Mouse (Mus musculus) bone marrow, adult 2 months (tissue): Measurements from ENCODE around the gene Togaram1. TPM values are rescaled to one million over a fixed set of nuclear protein-coding genes. Genes with fewer than 3 reads are reported as not detected.

Experiments
- H3K27ac ChIP-seq: fragments of 200-500 bp; 2 replicates; pipeline ENCODE4 v1.5.1; 2012; ENCODE audit warnings: low read depth, mild to moderate bottlenecking, control low read depth, inconsistent platforms, low read length; ENCODE audit not compliant: control insufficient read depth, poor library complexity, insufficient read depth
- H3K4me1 ChIP-seq: fragments of 200-500 bp; 2 replicates; pipeline ENCODE4 v1.6.1; 2011; ENCODE audit warnings: low read length; ENCODE audit not compliant: control insufficient read depth, insufficient read depth
- H3K4me3 ChIP-seq: fragments of 200-500 bp; replicated peaks from 2 replicates; pipeline ENCODE3; 2011; ENCODE audit warnings: mild to moderate bottlenecking, low read depth, low read length, control low read depth; ENCODE audit not compliant: control insufficient read depth
- CTCF ChIP-seq: fragments of 200-500 bp; IDR thresholded peaks from 2 replicates; pipeline ENCODE4 v1.5.1; 2011; ENCODE audit warnings: low read length, control low read depth; ENCODE audit not compliant: control insufficient read depth, insufficient read depth
- POLR2A ChIP-seq: fragments of 200-500 bp; IDR thresholded peaks from 2 replicates; pipeline ENCODE4 v1.6.1; 2011; ENCODE audit warnings: low read depth, mild to moderate bottlenecking, control low read depth, low read length, borderline replicate concordance; ENCODE audit not compliant: control insufficient read depth
- WGBS: fragments of 180-500 bp; shearing (Covaris S2); methylation state at CpG from one replicate; pipeline ENCODE4 v1.1.7; 2018; 5-methylcytosine and 5-hydroxymethylcytosine counted together
- polyA plus RNA-seq: library from polyadenylated mRNA; stranded (reverse); fragments of >200 nt; gene quantifications from 2 replicates; pipeline ENCODE4 v1.2.4, GENCODE M21; 2011; ENCODE audit warnings: low replicate concordance; ENCODE audit not compliant: missing spikeins, insufficient read depth, insufficient read length

Togaram1 gene
- 7.0 and 7.1 TPM in 2 replicates for polyA plus RNA-seq

DNA sequence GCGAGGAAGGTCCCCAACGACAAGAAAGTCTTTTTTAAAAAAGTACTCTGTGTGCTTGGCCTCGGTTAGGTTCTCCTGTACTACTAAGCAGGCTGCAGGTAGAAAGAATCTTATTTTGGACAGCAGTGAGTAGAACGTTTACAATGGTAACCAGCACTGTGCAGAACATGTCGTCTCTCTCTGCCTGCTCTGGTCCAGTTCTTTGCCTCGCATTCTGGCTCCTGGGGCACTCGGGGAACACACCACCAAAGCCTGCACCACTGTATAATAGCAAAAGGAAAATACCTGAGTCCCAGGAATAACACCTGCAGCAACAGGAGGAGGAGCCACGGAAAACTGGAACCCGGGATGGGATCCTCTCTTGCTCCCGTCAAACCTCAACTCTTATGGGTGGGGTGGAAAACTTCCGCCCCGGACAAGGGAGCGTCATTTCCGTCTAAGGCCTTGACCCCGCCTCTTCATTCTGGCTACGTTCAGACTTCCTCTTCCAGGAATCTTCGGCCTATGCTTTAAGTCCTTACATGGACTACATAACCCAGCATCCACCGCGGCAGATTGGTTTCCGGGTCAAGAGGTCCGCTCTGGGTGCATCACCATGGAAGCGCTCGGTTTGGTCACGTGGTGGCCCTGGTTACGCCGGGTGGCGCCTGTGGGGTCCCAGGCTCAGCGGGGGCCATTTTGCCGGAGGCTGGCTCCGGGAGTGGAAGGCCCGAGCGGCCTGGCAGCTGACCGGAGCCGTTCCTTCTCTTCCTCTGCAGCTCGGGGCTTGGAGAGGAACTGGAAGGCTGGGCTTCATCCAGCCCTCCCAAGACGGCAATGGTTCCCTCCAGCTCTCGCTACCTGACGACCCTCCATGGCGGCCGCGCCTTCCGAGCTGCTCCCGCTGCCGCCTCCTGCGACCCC lies at the start of gene Togaram1, which contains the start of gene Klhl28:
Gene Togaram1 (plus strand): TSS at position 681 of the 903 bp plus-strand sequence.
Gene Klhl28 (minus strand): TSS at position 411 of the 903 bp plus-strand sequence.
- Histone ChIP-seq H3K27ac (peak within 1 kb of the TSS; percentile 71), H3K4me1 (peaks cover 2% of the 10 kb centered on the region; the same call in 1 of the 2 replicates), H3K4me3 (peak within 1 kb of the TSS; percentile 95)
- TF ChIP-seq POLR2A, result peak; percentile 84; the same call in 1 of the 2 replicates
- TF ChIP-seq CTCF, result no peak
- under 1% methylated on average over 45 of the region's 45 CpGs for WGBS

- H3K4me3 ChIP-seq, result no peak overlapping the region
- H3K27ac ChIP-seq, result no peak overlapping the region
- no peaks in the 10 kb centered on the region for H3K4me1 ChIP-seq
- TF ChIP-seq POLR2A (no peak), CTCF (no peak)
These were observed 48.9 kb upstream of the Togaram1 start for GRCm38 (mm10) chr12:64916735-64917134.

DNA sequence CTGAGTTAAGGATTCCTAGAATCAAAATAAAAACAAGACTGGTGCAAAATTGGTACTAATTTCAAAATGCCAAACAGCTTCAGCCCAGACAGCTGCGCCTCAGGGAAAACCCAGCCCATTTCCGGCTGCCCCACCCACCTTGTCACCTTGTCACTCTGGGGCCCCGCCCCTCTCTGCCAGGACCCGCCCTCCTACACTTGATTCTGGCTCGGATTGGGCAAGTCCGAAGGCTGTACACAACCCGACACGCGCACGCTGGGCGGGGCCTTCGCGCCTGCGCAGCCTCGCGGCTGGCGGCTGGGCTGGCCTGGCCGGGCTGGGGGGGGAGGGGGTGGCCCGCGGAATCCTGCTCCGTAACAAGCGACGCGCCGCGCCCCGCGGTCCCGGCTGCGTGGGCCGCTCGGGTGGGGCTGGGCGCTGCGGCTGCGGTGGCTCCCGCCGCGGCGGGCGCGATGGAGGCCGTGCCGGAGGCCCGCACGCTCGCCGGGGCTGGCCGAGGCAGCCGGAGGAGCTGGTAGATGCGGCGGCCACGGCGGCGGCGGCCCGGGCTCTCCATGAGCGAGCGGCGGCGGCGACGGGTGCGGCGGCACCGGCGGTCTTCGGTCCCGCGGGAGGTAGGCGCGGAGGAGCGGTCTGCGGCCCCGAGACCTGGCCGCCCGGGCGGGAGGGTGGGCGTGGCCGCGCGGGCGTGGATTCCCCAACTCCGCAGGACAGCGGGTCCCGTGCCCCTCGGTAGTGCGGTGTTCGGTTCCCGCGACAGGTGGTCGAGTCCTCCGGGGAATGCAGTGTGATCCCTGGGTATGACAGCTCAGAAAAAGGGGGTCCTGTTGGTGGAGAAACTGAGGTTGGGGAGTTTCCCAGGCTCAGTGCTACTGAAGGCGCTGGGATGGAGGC lies 47.8 kb upstream of the Togaram1 start, which contains the start of gene Gm527:
Gene Gm527 (plus strand): TSS at position 329 of the 894 bp plus-strand sequence.
- H3K4me3 ChIP-seq, result peak within 1 kb of the TSS; percentile 43
- 2% methylated on average over 89 of the region's 93 CpGs for WGBS
- TF ChIP-seq CTCF, result no peak
- TF ChIP-seq POLR2A, result 0 out of 2 replicates have a peak, but pooled peaks have one; percentile 20
- no peak within 1 kb of the TSS; the same call in 1 of the 2 replicates for H3K27ac ChIP-seq
- H3K4me1 ChIP-seq, result no peaks in the 10 kb centered on the region

GRCm38 (mm10) chr12:64937493-64937892 lies 28.1 kb upstream of the Togaram1 start:
- no peak overlapping the region for H3K4me3 ChIP-seq
- 82% methylated on average over 2 of the region's 2 CpGs for WGBS
- TF ChIP-seq POLR2A, result no peak
- TF ChIP-seq CTCF, result no peak
- H3K27ac ChIP-seq, result no peak overlapping the region
- H3K4me1 ChIP-seq, result no peaks in the 10 kb centered on the region

DNA sequence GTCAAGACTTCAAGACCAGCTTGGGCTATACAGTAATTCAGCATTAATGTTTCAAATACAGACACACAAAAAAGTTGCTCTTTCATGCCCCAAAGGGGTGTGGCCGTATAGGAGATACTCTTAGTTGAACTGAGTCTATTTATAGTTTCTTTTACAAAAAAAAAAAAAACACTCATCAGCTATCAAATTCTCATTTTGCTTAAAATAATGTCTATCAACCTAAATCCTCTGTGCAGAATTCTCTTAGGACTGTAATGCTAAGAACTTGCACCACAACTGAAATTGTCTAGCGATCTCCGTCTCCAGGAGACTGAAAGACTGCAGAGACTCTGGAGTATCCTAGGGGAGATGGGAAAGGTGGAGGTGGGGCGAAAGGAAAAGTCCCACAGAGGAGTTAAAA lies 1.0 kb upstream of the Togaram1 start:
- H3K27ac ChIP-seq, result no peak overlapping the region
- TF ChIP-seq CTCF, result no peak
- no peak for TF ChIP-seq POLR2A
- 11% methylated on average over 4 of the region's 4 CpGs for WGBS
- peaks cover 2% of the 10 kb centered on the region; the same call in 1 of the 2 replicates for H3K4me1 ChIP-seq
- peak overlapping the region; percentile 95 for H3K4me3 ChIP-seq

- under 1% methylated on average over 44 of the region's 44 CpGs for WGBS
- H3K4me1 ChIP-seq, result peaks cover 2% of the 10 kb centered on the region; the same call in 1 of the 2 replicates
These were observed 562 bp downstream of the Togaram1 start for GRCm38 (mm10) chr12:64966101-64966631.

DNA sequence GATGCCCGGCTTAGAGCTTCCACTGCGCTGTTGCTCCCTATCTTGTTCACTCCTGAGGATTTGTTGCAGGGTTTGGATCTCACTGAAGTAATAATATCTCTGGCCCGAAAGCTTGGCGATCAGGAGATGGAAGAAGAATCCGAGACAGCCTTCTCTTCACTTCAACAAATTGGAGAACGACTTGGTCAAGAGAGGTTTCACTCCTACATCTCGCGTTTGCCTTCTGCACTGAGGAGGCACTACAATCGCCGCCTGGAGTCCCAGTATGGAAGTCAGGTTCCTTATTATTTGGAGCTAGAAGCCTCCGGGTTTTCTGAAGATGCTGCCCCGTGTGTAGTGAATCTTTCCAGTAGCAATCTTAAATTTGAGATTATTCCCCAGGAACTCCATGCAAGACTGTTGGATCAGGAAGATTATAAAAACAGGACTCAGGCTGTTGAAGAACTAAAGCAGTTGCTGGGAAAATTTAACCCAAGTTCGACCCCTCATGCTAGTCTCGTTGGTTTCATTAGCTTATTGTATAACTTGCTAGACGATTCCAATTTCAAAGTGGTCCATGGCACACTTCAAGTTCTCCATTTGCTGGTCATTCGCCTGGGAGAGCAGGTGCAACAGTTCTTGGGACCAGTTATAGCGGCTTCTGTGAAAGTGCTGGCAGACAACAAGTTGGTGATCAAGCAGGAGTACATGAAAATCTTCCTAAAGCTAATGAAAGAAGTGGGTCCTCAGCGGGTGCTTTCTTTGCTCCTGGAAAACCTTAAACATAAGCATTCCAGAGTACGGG lies 1.2 kb downstream of the Togaram1 start:
- Histone ChIP-seq H3K27ac (peak overlapping the region; percentile 71), H3K4me1 (peaks cover 2% of the 10 kb centered on the region; the same call in 1 of the 2 replicates), H3K4me3 (peak overlapping the region; percentile 95)
- under 1% methylated on average over 19 of the region's 19 CpGs for WGBS
- no peak for TF ChIP-seq CTCF
- no peak for TF ChIP-seq POLR2A

More at GRCm38 (mm10) chr12:64966101-64966631, 562 bp downstream of the Togaram1 start:
- H3K4me3 ChIP-seq, result peak overlapping the region; percentile 95
- peak overlapping the region; percentile 71 for H3K27ac ChIP-seq
- no peak for TF ChIP-seq POLR2A
- no peak for TF ChIP-seq CTCF
